Mouse (Mus musculus): Measurements from ENCODE around the gene Mki67. TPM values are rescaled to one million over a fixed set of nuclear protein-coding genes. Genes with fewer than 3 reads are reported as not detected.

The Mki67 gene
- polyA plus RNA-seq, 1 experiment from 2014 or later: 25.1 TPM

DNA sequence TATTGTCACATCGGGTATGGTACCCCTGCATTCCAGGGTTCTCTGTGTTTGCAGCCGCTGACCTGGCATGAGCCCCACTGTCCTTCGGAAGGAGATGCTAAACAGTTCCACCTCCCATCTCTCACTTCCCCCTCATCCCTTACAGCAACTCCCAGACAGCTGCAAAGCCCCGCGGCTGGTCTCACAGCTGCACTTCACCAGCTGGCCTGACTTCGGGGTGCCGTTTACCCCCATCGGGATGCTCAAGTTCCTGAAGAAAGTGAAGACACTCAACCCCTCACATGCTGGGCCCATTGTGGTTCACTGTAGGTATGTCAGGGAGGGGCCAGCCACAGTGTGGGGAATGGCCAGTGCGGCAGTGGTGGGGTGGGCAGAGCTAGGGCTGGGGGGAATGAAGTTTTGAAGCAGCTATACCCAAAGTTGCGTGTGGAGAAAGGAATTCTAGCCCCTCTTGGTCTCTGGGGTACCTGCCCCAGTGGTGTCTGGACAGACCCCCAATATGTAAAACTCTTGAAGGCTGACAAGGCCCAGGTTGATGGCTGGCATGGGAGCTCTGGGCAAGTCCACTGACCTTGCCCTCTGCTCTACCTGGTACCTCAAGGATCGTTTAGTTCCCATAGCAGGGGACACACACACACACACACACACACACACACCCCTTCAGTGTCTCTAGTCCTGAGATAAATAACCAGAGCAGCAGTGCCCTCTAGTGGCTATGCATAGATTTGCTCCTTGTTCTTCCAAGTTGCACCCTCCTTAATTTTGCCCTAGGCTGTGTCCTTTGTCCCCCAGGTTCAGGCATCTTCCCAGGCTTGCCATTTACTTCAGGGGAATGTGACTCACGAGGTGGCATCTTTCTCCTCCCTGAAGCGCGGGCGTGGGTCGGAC is 47.1 kb downstream of the Mki67 start:
- Histone ChIP-seq H3K36me3 (ENCODE audit: control insufficient read depth, insufficient read depth) (no peaks in the 10 kb centered on the region), H3K4me1 (ENCODE audit: control insufficient read depth, insufficient read depth, low read length) (no peaks in the 10 kb centered on the region), H3K9ac (ENCODE audit: low read length) (no peak overlapping the region), H3K27ac (ENCODE audit: low read length) (no peak overlapping the region), H3K27me3 (ENCODE audit: control insufficient read depth, insufficient read depth, low read length) (no peaks in the 10 kb centered on the region; the same call in 1 of the 2 replicates), H3K4me2 (ENCODE audit: low read depth, low read length) (no peak overlapping the region), H3K9me3 (replicated peaks; ENCODE audit: control insufficient read depth, low read length) (no peaks in the 10 kb centered on the region), H3K4me3 (ENCODE audit: low read length) (no peak overlapping the region)
- 43% methylated on average over 16 of the region's 16 CpGs for WGBS
- 0 out of 2 replicates have a peak, but pooled peaks have one; percentile 9 for ATAC-seq (replicated peaks; ENCODE audit: extremely low read depth, insufficient read depth, low FRiP score)

DNA sequence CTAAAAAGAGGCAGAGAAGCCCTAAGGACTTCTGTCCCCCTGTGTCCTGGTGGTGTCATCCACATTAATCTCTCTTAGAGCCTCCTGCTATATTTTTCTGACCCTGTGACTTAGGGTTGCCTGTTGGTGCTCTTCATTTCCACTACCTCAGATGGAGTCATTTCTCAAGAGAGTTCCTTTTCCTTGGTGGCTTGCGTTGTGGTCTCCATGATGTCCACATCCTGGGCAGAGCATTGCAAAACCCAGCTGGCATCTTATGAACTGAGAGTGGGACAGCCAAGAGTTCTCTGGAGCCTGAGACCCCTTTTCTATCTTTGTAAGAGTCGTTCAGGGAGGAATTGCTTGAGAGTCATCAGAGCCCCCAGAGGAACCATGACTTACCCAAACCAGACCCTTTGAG is 49.8 kb downstream of the Mki67 start:
- WGBS: 80% methylated on average over 2 of the region's 2 CpGs
- Histone ChIP-seq H3K36me3 (ENCODE audit: control insufficient read depth, insufficient read depth) (no peaks in the 10 kb centered on the region), H3K27me3 (ENCODE audit: control insufficient read depth, insufficient read depth, low read length) (no peaks in the 10 kb centered on the region; the same call in 1 of the 2 replicates), H3K4me1 (ENCODE audit: control insufficient read depth, insufficient read depth, low read length) (no peaks in the 10 kb centered on the region), H3K9ac (ENCODE audit: low read length) (no peak overlapping the region), H3K27ac (ENCODE audit: low read length) (no peak overlapping the region), H3K4me2 (ENCODE audit: low read depth, low read length) (no peak overlapping the region), H3K4me3 (ENCODE audit: low read length) (no peak overlapping the region), H3K9me3 (replicated peaks; ENCODE audit: control insufficient read depth, low read length) (no peaks in the 10 kb centered on the region)
- ATAC-seq (replicated peaks; ENCODE audit: extremely low read depth, insufficient read depth, low FRiP score): no peak

DNA sequence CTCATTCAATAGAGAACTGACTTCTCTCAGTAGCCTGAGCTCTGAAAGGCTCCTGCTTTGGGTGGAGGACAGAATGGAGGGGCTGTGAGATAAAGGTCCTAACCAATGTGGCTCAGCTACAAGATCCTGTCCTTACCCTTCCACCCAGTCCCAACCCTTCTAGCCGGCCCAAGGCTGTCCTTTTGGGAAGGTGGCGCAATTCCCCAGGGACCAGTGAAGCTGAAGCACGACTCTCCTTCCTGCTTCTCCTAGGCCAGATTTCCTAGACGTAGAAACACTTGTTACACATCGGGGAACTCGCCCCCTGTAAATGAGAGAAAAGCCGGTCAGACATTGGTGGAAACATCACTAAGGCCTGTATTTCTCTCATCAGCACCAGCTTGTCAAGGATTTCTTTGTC is 52.0 kb downstream of the Mki67 start:
- 73% methylated on average over 7 of the region's 7 CpGs for WGBS
- Histone ChIP-seq H3K27me3 (ENCODE audit: control insufficient read depth, insufficient read depth, low read length) (no peaks in the 10 kb centered on the region; the same call in 1 of the 2 replicates), H3K4me1 (ENCODE audit: control insufficient read depth, insufficient read depth, low read length) (no peaks in the 10 kb centered on the region), H3K27ac (ENCODE audit: low read length) (no peak overlapping the region), H3K9me3 (replicated peaks; ENCODE audit: control insufficient read depth, low read length) (no peaks in the 10 kb centered on the region), H3K4me3 (ENCODE audit: low read length) (no peak overlapping the region), H3K4me2 (ENCODE audit: low read depth, low read length) (no peak overlapping the region), H3K9ac (ENCODE audit: low read length) (no peak overlapping the region), H3K36me3 (ENCODE audit: control insufficient read depth, insufficient read depth) (no peaks in the 10 kb centered on the region)
- ATAC-seq (replicated peaks; ENCODE audit: extremely low read depth, insufficient read depth, low FRiP score): no peak

DNA sequence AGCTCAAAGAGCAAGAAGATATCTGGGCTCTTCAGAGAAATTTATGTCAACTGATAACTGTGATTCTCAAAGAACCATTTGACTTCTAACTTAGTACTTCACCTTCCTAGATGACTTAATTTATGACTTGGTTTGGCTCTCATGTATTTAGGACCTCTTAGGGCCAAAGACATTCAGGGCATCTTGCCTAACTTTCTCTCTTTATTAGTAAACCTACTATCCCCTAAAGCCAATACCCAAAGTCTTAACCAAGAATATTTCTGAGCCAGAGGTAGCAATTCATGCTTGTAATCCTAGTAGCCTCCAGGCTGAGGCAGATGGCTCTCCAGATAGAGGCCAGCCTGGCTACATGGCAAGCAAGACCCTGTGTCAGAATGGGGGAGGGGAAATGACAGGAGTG is 55.8 kb downstream of the Mki67 start:
- no peak overlapping the region for H3K4me2 ChIP-seq (ENCODE audit: low read depth, low read length)
- H3K27me3 ChIP-seq (ENCODE audit: control insufficient read depth, insufficient read depth, low read length): no peaks in the 10 kb centered on the region; the same call in 1 of the 2 replicates
- H3K27ac ChIP-seq (ENCODE audit: low read length): no peak overlapping the region
- no peak overlapping the region for H3K9ac ChIP-seq (ENCODE audit: low read length)
- H3K9me3 ChIP-seq (replicated peaks; ENCODE audit: control insufficient read depth, low read length): no peaks in the 10 kb centered on the region
- no peak overlapping the region for H3K4me3 ChIP-seq (ENCODE audit: low read length)
- no peaks in the 10 kb centered on the region for H3K36me3 ChIP-seq (ENCODE audit: control insufficient read depth, insufficient read depth)
- H3K4me1 ChIP-seq (ENCODE audit: control insufficient read depth, insufficient read depth, low read length): no peaks in the 10 kb centered on the region; the same call in 1 of the 2 replicates
- ATAC-seq (replicated peaks; ENCODE audit: extremely low read depth, insufficient read depth, low FRiP score): no peak

DNA sequence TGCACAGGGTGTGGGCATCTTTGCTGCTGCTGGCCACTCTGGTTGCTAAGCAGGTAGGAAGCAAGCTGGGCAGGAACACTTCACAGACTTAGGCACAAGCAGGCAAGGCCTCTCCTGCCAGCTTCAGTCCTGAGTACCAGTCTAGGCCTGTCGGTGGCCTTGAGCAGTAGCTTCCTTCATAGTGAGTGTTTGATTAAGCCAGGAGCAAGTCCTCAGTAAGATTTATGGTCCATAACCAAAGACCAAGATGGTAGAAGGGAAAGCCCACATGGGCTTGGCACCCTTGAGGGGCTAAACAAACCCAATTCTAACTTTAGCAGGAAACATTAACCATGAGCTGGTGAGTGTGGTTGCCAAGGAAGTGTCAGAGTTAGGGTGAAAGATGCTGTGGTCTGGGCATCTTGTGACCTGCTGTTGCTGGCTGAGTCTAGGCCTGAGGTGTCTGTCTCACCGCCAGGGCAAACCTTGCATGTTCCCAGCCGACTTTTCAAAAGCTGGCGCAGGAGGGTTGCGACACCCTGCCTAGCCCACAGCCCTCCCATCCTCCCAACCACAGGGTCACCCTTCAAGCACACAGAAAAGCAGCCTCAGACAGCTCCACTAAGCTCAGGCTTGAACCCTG is 56.7 kb downstream of the Mki67 start:
- Histone ChIP-seq H3K4me1 (ENCODE audit: control insufficient read depth, insufficient read depth, low read length) (no peaks in the 10 kb centered on the region; the same call in 1 of the 2 replicates), H3K9ac (ENCODE audit: low read length) (no peak overlapping the region), H3K27me3 (ENCODE audit: control insufficient read depth, insufficient read depth, low read length) (no peaks in the 10 kb centered on the region), H3K4me3 (ENCODE audit: low read length) (no peak overlapping the region), H3K4me2 (ENCODE audit: low read depth, low read length) (no peak overlapping the region), H3K9me3 (replicated peaks; ENCODE audit: control insufficient read depth, low read length) (no peaks in the 10 kb centered on the region), H3K27ac (ENCODE audit: low read length) (no peak overlapping the region), H3K36me3 (ENCODE audit: control insufficient read depth, insufficient read depth) (no peaks in the 10 kb centered on the region)
- ATAC-seq (replicated peaks; ENCODE audit: extremely low read depth, insufficient read depth, low FRiP score): 0 out of 2 replicates have a peak, but pooled peaks have one; percentile 24
- WGBS: 84% methylated on average over 5 of the region's 5 CpGs

DNA sequence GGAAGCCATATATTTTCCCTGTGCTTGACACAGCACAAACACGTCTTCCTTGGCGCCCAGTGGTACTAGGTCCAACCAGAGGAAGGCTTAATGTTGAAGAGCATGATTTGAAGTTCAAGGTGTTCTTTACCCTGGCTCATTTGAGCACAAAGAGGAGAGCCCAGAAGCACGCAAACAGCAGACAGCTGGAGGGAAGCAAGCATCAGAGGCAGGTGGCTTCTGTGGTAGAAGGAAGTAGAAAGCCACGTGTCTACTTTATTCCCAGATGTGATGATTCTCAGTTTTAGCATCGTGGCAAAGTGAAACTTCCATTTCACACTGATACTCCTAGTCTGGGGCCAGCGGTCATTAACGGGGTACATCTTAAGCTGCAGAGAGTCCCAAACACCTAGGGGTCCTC is 58.0 kb downstream of the Mki67 start:
- Histone ChIP-seq H3K4me1 (ENCODE audit: control insufficient read depth, insufficient read depth, low read length) (no peaks in the 10 kb centered on the region; the same call in 1 of the 2 replicates), H3K27ac (ENCODE audit: low read length) (no peak overlapping the region), H3K9me3 (replicated peaks; ENCODE audit: control insufficient read depth, low read length) (no peaks in the 10 kb centered on the region), H3K27me3 (ENCODE audit: control insufficient read depth, insufficient read depth, low read length) (no peaks in the 10 kb centered on the region), H3K4me2 (ENCODE audit: low read depth, low read length) (no peak overlapping the region), H3K36me3 (ENCODE audit: control insufficient read depth, insufficient read depth) (no peaks in the 10 kb centered on the region), H3K4me3 (ENCODE audit: low read length) (no peak overlapping the region), H3K9ac (ENCODE audit: low read length) (no peak overlapping the region)
- 81% methylated on average over 7 of the region's 7 CpGs for whole genome bisulfite sequencing
- ATAC-seq (replicated peaks; ENCODE audit: extremely low read depth, insufficient read depth, low FRiP score): no peak

DNA sequence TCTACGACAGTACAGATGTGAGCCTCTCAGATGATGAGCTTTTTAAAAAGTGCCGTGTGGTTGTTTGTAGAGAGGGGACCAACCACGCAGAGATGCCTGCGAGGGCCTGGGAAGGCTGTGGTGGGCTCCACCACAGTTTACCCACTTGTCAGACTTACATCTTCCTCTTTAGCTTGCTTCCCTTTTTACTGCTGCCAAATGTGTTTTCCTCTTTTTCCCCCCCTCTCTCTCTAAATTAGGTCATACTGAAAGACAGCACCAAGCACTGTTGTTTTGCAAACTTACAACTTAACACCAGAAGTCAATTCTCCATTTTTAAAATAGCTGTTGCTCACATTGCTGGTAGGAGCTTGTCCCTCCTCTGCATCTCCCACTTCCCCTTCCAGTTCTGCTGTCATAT is 61.0 kb downstream of the Mki67 start:
- no peaks in the 10 kb centered on the region; the same call in 1 of the 2 replicates for H3K4me1 ChIP-seq (ENCODE audit: control insufficient read depth, insufficient read depth, low read length)
- no peak overlapping the region for H3K4me2 ChIP-seq (ENCODE audit: low read depth, low read length)
- H3K4me3 ChIP-seq (ENCODE audit: low read length): no peak overlapping the region
- H3K27ac ChIP-seq (ENCODE audit: low read length): no peak overlapping the region
- ATAC-seq (replicated peaks; ENCODE audit: extremely low read depth, insufficient read depth, low FRiP score): no peak
- H3K27me3 ChIP-seq (ENCODE audit: control insufficient read depth, insufficient read depth, low read length): no peaks in the 10 kb centered on the region
- WGBS: 73% methylated on average over 4 of the region's 4 CpGs
- no peak overlapping the region for H3K9ac ChIP-seq (ENCODE audit: low read length)
- no peaks in the 10 kb centered on the region for H3K36me3 ChIP-seq (ENCODE audit: control insufficient read depth, insufficient read depth)
- H3K9me3 ChIP-seq (replicated peaks; ENCODE audit: control insufficient read depth, low read length): no peaks in the 10 kb centered on the region

DNA sequence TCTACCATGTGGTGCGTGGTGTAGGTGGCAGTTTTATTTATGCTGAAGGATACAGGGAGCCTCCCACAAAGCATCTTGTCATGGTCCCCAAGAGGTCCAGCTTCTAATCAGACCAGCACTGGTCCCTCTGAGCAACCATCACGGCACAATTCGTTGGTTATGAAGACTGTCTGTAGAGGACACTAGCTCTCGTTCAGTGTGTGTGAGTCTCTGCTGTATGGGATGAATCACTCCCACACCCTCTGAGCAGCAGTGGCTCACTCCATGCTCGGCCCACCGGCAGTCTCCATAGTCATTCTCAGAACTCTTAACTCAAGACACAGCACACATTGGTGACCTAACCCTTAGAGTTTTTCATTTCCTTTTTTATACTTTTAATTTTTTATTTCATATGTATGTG is 61.9 kb downstream of the Mki67 start:
- no peak for ATAC-seq (replicated peaks; ENCODE audit: extremely low read depth, insufficient read depth, low FRiP score)
- no peak overlapping the region for H3K4me2 ChIP-seq (ENCODE audit: low read depth, low read length)
- WGBS: 80% methylated on average over 6 of the region's 6 CpGs

DNA sequence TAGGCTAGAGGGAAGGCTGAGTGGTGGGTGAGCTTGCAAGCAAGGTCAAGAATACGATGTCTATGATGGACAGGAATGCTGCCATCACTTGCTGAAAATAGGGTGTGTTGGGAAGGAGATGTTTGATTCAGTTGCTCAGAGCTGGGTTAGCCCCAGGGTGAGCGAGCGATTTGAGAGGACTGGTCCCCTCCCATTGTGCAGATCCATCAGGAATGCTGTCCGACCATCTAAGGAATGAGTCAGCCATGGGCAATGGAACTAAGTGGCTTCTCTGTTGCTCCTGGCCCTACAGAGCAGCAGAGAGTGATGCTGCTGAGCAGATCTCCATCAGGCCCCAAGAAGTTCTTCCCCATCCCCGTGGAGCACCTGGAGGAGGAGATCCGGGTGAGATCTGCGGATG is 62.6 kb downstream of the Mki67 start:
- Histone ChIP-seq H3K4me3 (ENCODE audit: low read length) (no peak overlapping the region), H3K9ac (ENCODE audit: low read length) (no peak overlapping the region), H3K36me3 (ENCODE audit: control insufficient read depth, insufficient read depth) (no peaks in the 10 kb centered on the region), H3K27me3 (ENCODE audit: control insufficient read depth, insufficient read depth, low read length) (no peaks in the 10 kb centered on the region), H3K4me1 (ENCODE audit: control insufficient read depth, insufficient read depth, low read length) (no peaks in the 10 kb centered on the region; the same call in 1 of the 2 replicates), H3K4me2 (ENCODE audit: low read depth, low read length) (no peak overlapping the region), H3K27ac (ENCODE audit: low read length) (no peak overlapping the region), H3K9me3 (replicated peaks; ENCODE audit: control insufficient read depth, low read length) (no peaks in the 10 kb centered on the region)
- ATAC-seq (replicated peaks; ENCODE audit: extremely low read depth, insufficient read depth, low FRiP score): no peak
- WGBS: 83% methylated on average over 7 of the region's 7 CpGs

More for the DNA sequence above, 61.9 kb downstream of the Mki67 start:
- no peaks in the 10 kb centered on the region for H3K9me3 ChIP-seq (replicated peaks; ENCODE audit: control insufficient read depth, low read length)
- H3K4me1 ChIP-seq (ENCODE audit: control insufficient read depth, insufficient read depth, low read length): no peaks in the 10 kb centered on the region; the same call in 1 of the 2 replicates
- H3K9ac ChIP-seq (ENCODE audit: low read length): no peak overlapping the region
- H3K27ac ChIP-seq (ENCODE audit: low read length): no peak overlapping the region
- H3K36me3 ChIP-seq (ENCODE audit: control insufficient read depth, insufficient read depth): no peaks in the 10 kb centered on the region
- H3K4me3 ChIP-seq (ENCODE audit: low read length): no peak overlapping the region
- no peaks in the 10 kb centered on the region for H3K27me3 ChIP-seq (ENCODE audit: control insufficient read depth, insufficient read depth, low read length)
